Mouse (Mus musculus) embryonic facial prominence, embryonic 12.5 days (tissue): ENCODE data around the gene Twist1. TPM values are rescaled to one million over a fixed set of nuclear protein-coding genes. Genes with fewer than 3 reads are reported as not detected.

ENCODE experiments used
- ATAC-seq: fragments of 200-750 bp; cut with Nextera tagmentation; 2 replicates; pipeline ENCODE4 v1.8.0; 2017; ENCODE audit not compliant: insufficient number of reproducible peaks, insufficient read depth, low FRiP score, low TSS enrichment
- H3K27ac ChIP-seq: fragments of 300-500 bp; sonication (generic); 2 replicates; pipeline ENCODE4 v1.5.1; 2016; ENCODE audit warnings: mild to moderate bottlenecking
- H3K27me3 ChIP-seq: fragments of 300-500 bp; sonication (generic); 2 replicates; pipeline ENCODE4 v1.6.1; 2016; ENCODE audit warnings: mild to moderate bottlenecking, moderate library complexity
- H3K36me3 ChIP-seq: fragments of 300-500 bp; sonication (generic); 2 replicates; pipeline ENCODE4 v1.6.1; 2016; ENCODE audit warnings: mild to moderate bottlenecking
- H3K4me1 ChIP-seq: fragments of 300-500 bp; sonication (generic); 2 replicates; pipeline ENCODE4 v1.6.1; 2016
- H3K4me2 ChIP-seq: fragments of 300-500 bp; sonication (generic); replicated peaks from 2 replicates; pipeline ENCODE4 v1.6.1; 2016; ENCODE audit warnings: mild to moderate bottlenecking, moderate library complexity
- H3K4me3 ChIP-seq: fragments of 300-500 bp; sonication (generic); 2 replicates; pipeline ENCODE4 v1.5.1; 2016; ENCODE audit warnings: mild to moderate bottlenecking
- H3K9ac ChIP-seq: fragments of 300-500 bp; sonication (generic); 2 replicates; pipeline ENCODE4 v1.6.1; 2016; ENCODE audit warnings: mild to moderate bottlenecking, moderate library complexity
- H3K9me3 ChIP-seq: fragments of 300-500 bp; sonication (generic); 2 replicates; pipeline ENCODE4 v1.6.1; 2016; ENCODE audit warnings: mild to moderate bottlenecking, moderate library complexity
- WGBS: fragments of 180-500 bp; shearing (Covaris S2); methylation state at CpG from one replicate; pipeline ENCODE4 v1.1.7; 2016; 5-methylcytosine and 5-hydroxymethylcytosine counted together
- polyA plus RNA-seq: library from polyadenylated mRNA; unstranded; fragments of >200 nt; fragmentation: Nextera tagmentation; extraction: Ambion mirVana; gene quantifications from 2 replicates; pipeline ENCODE4 v1.2.1, GENCODE M21; 2016

Twist1 gene
- polyA plus RNA-seq = 79.1 and 85.3 TPM in 2 replicates

DNA sequence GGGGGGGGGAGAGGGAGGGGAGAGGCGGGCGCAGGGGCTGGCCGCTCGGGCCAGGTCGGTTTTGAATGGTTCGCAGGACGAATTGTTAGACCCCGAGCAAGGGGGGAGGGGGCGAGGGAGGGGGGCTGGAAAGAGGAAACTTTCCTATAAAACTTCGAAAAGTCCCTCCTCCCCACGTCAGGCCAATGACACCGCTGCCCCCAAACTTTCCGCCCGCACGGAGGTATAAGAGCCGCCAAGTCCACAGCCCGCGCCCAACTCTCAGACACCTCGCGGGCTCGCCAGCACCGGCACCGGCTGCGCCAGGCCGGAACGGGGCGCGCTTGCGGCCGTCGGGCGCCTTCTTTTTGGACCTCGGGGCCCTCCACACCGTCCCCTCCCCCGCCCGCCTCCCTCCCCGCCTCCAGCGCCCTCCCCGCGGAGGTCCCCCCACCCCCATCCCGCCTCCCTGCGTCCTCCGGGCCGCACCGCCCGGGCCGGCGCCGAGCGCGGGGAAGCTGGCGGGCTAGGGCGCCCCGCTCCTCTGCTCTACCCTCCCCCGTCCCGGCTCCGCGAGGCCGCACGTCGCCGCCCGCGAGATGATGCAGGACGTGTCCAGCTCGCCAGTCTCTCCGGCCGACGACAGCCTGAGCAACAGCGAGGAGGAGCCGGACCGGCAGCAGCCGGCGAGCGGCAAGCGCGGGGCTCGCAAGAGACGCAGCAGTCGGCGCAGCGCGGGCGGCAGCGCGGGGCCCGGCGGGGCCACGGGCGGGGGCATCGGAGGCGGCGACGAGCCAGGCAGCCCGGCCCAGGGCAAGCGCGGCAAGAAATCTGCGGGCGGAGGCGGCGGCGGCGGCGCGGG is at the start of gene Twist1:
TSS of gene Twist1 (plus strand) at position 272 of the 841 bp plus-strand sequence.
- H3K4me2 ChIP-seq = peak within 1 kb of the TSS; percentile 63
- H3K27ac ChIP-seq = peak within 1 kb of the TSS; percentile 100
- peaks cover 7% of the 10 kb centered on the region; the same call in 1 of the 2 replicates for H3K4me1 ChIP-seq
- under 1% methylated on average over 83 of the region's 105 CpGs for WGBS
- no peaks in the 10 kb centered on the region for H3K36me3 ChIP-seq
- peak within 1 kb of the TSS; percentile 93 for H3K4me3 ChIP-seq
- H3K9ac ChIP-seq = peak within 1 kb of the TSS; percentile 99
- ATAC-seq = peak; percentile 83
- no peaks in the 10 kb centered on the region for H3K9me3 ChIP-seq
- 0 out of 2 replicates have a peak, but pooled peaks cover 5% of the 10 kb centered on the region for H3K27me3 ChIP-seq

DNA sequence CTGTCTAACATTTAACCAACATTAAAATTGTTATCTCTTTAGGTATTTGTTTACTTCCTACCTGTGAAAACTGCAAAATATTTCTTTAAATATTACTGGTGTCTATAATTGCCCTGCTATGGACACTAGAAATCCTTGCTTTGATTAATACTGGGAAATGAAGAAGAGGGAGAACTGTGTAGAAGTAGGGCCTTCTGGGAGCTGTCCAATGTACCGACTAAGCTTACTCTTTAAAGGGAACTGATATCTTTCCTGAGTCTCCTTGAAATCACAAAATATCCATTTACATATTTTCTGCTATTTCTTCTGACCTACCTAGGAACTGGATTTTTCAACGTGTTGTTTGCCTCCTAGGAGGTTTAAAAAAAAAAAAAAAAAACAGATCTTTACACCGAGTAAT is 30.7 kb upstream of the Twist1 start:
- H3K4me3 ChIP-seq = no peak overlapping the region
- peaks cover 13% of the 10 kb centered on the region; the same call in 1 of the 2 replicates for H3K4me1 ChIP-seq

DNA sequence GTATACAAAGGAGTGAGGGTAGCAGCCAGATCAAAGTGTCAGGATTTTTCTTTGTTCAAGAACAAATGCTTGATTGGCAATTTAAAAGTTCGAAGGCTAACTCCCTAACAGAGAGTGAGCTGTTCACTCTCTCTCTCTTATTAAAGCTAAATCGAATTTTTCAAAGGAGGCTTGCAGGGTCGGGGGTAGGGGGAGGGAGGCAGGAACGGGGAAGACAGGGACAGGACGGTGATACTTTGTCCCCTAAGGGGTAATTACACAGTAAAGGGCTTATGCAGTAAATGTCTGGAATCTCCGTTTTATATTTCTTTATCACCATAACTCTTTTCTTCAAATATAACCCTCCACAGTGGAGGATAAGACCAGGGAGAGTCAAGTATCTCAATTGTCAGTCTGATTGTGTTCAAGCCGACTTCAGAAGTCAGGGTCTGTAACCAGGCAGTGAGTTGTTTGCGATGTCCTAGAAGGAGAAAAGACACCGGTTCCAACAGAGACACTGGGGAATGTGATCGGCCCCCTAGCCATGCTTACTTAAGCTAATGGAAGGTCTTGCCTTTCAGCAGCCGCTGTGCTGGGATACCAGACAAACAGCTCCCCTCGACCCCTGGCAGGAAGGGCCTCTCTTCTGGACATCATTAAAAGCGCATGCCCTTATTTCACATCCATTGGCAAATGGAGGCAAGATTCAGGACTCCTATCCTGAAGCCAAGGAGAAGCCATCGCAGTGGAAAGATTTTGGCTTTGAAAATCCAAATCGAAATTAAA is 30.0 kb upstream of the Twist1 start:
- Histone ChIP-seq H3K4me2 (peak overlapping the region; percentile 50; the same call in 1 of the 2 replicates), H3K9me3 (no peaks in the 10 kb centered on the region), H3K4me3 (no peak overlapping the region), H3K27ac (no peak overlapping the region), H3K4me1 (peaks cover 13% of the 10 kb centered on the region; the same call in 1 of the 2 replicates), H3K9ac (no peak overlapping the region), H3K27me3 (peaks cover 36% of the 10 kb centered on the region), H3K36me3 (no peaks in the 10 kb centered on the region)
- ATAC-seq = no peak
- 2% methylated on average over 15 of the region's 15 CpGs for WGBS

More for the DNA sequence above, 30.7 kb upstream of the Twist1 start:
- 9% methylated on average over 3 of the region's 3 CpGs for WGBS
- peaks cover 36% of the 10 kb centered on the region for H3K27me3 ChIP-seq
- H3K4me2 ChIP-seq = no peak overlapping the region
- H3K36me3 ChIP-seq = no peaks in the 10 kb centered on the region
- no peak for ATAC-seq
- no peaks in the 10 kb centered on the region for H3K9me3 ChIP-seq
- H3K9ac ChIP-seq = no peak overlapping the region
- H3K27ac ChIP-seq = no peak overlapping the region

- H3K27ac ChIP-seq = no peak within 1 kb of the TSS
- no peaks in the 10 kb centered on the region for H3K36me3 ChIP-seq
- peaks cover 13% of the 10 kb centered on the region; the same call in 1 of the 2 replicates for H3K4me1 ChIP-seq
- peaks cover 36% of the 10 kb centered on the region for H3K27me3 ChIP-seq
- no peak for ATAC-seq
- H3K9ac ChIP-seq = no peak within 1 kb of the TSS
- peak within 1 kb of the TSS; percentile 31 for H3K4me3 ChIP-seq
- under 1% methylated on average over 39 of the region's 39 CpGs for WGBS
- H3K9me3 ChIP-seq = no peaks in the 10 kb centered on the region
- H3K4me2 ChIP-seq = peak within 1 kb of the TSS; percentile 50
These were observed 28.9 kb upstream of the Twist1 start, which contains the start of gene Ferd3l for GRCm38 (mm10) chr12:33928331-33929192. Gene Ferd3l (plus strand): TSS chr12:33928425.

DNA sequence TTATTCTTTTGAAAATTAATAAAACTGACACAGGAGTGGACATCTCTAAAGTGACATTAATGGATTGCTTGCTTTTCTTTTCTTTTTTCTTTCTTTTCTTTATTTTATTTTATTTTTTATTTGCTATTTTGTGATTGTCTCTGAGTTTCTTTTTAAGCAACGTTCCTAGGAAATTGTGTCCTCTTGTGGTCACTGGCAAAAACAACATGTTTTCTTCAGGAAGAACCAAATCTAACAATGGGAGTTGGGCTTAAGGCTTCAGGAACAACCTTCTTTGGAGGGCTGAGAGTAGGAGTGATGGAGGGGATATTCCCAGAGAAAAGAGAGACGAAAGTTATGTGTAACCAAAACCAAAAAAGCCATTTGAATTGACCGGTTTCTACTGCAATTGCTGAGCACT is 4.6 kb upstream of the Twist1 start:
- Histone ChIP-seq H3K9ac (no peak overlapping the region), H3K27ac (no peak overlapping the region), H3K27me3 (0 out of 2 replicates have a peak, but pooled peaks cover 4% of the 10 kb centered on the region), H3K4me2 (no peak overlapping the region), H3K4me3 (no peak overlapping the region), H3K9me3 (no peaks in the 10 kb centered on the region), H3K36me3 (no peaks in the 10 kb centered on the region), H3K4me1 (peaks cover 4% of the 10 kb centered on the region; the same call in 1 of the 2 replicates)
- no peak for ATAC-seq
- 3% methylated on average over 3 of the region's 3 CpGs for WGBS

DNA sequence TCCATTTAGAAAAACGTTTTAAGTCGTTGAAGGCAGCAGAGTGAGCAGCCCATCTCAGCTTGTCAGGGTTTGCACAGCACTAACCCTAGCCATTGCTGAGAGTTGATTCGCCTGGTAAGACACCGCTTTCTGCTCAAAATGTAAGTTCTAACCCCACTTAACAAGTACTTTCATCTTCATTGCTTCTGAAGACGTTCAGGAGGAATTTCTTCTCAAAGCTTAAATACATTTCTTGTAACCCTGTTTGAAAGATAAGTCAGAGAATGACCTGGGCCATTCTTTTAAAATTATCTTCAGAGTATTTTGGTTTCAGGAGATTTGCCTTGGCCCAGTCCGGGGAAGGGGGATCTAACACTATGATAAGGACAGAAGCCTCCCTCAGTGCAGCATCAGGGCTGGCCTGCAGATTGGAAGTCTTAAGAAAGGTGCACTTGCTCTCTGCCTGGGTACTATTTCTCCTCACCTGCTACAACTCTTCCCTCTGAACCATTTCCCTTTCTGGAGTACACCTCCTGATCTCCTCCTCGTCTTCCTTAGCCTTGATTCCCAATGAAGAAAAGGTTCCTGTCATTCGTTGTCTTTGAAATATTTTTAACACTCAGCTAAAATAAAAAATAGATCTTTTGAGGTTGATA is 2.4 kb upstream of the Twist1 start:
- H3K9me3 ChIP-seq = no peaks in the 10 kb centered on the region
- H3K9ac ChIP-seq = no peak overlapping the region; the same call in 1 of the 2 replicates
- peak overlapping the region; percentile 93; the same call in 1 of the 2 replicates for H3K4me3 ChIP-seq
- H3K36me3 ChIP-seq = no peaks in the 10 kb centered on the region
- H3K27me3 ChIP-seq = 0 out of 2 replicates have a peak, but pooled peaks cover 5% of the 10 kb centered on the region
- peak overlapping the region; percentile 63 for H3K4me2 ChIP-seq
- H3K4me1 ChIP-seq = peaks cover 4% of the 10 kb centered on the region; the same call in 1 of the 2 replicates
- ATAC-seq = no peak
- 18% methylated on average over 8 of the region's 8 CpGs for WGBS
- H3K27ac ChIP-seq = no peak overlapping the region

- peak overlapping the region; percentile 63 for H3K9ac ChIP-seq
- peak overlapping the region; percentile 63 for H3K4me2 ChIP-seq
- H3K9me3 ChIP-seq = no peaks in the 10 kb centered on the region
- ATAC-seq = no peak
- peak overlapping the region; percentile 69 for H3K27ac ChIP-seq
- H3K4me3 ChIP-seq = peak overlapping the region; percentile 93
- H3K4me1 ChIP-seq = peaks cover 4% of the 10 kb centered on the region; the same call in 1 of the 2 replicates
- 0 out of 2 replicates have a peak, but pooled peaks cover 5% of the 10 kb centered on the region for H3K27me3 ChIP-seq
- 3% methylated on average over 28 of the region's 28 CpGs for WGBS
- H3K36me3 ChIP-seq = no peaks in the 10 kb centered on the region
These were observed 1.7 kb upstream of the Twist1 start for GRCm38 (mm10) chr12:33955606-33956295.

- Histone ChIP-seq H3K9me3 (no peaks in the 10 kb centered on the region), H3K27me3 (0 out of 2 replicates have a peak, but pooled peaks cover 5% of the 10 kb centered on the region), H3K4me3 (peak overlapping the region; percentile 93), H3K36me3 (no peaks in the 10 kb centered on the region), H3K9ac (peak overlapping the region; percentile 65), H3K4me1 (peaks cover 4% of the 10 kb centered on the region; the same call in 1 of the 2 replicates), H3K27ac (peak overlapping the region; percentile 100), H3K4me2 (peak overlapping the region; percentile 63)
- under 1% methylated on average over 43 of the region's 43 CpGs for WGBS
- ATAC-seq = peak; percentile 5; the same call in 1 of the 2 replicates
These were observed 683 bp upstream of the Twist1 start for GRCm38 (mm10) chr12:33956576-33957399.
